Mouse (Mus musculus): ENCODE data around the gene Pclo. TPM values are rescaled to one million over a fixed set of nuclear protein-coding genes. Genes with fewer than 3 reads are reported as not detected.
"Not testable (repeated sequence)": the region's sequence is repeated elsewhere in the genome, so short reads cannot be mapped to it uniquely, and the experiment has no call there.

Gene Pclo
- polyA plus RNA-seq, 1 experiment from 2014 or later, result 0.25 TPM

DNA sequence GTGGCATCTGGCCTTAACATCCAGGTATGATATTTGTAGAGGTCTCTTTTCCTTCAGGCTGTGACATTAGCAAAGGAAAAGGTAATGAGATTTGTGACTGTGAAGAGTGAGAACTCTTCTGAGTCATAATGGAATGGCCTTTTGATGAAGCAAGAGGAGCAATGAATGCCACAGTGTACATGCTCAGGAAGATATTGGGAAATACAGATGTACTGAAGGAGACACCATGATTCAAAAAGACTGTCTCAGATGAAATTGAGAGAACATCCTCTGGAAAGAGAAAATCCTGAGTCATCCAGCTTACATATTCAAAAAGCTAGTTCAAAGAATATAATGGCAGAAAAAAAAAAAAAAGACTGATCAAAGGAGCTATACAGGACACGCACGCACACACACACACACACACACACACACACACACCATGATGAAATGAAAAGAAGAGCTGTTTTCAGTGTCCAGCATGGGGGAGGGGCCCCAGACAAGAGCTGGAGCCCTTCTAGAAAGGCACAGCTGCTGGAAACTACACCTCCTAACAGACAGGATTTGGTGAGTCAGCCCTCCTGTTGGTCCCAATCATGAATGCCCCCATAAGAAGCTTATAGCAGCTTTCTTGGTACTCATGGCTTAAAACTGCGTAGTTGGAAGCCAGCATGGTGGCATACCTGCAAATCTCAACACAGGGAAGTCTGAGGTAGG is 318.6 kb downstream of the Pclo start:
- no peaks in the 10 kb centered on the region for H3K4me1 ChIP-seq (replicated peaks; ENCODE audit: control insufficient read depth, insufficient read depth)
- DNase-seq (ENCODE audit: low spot score), result no peak

DNA sequence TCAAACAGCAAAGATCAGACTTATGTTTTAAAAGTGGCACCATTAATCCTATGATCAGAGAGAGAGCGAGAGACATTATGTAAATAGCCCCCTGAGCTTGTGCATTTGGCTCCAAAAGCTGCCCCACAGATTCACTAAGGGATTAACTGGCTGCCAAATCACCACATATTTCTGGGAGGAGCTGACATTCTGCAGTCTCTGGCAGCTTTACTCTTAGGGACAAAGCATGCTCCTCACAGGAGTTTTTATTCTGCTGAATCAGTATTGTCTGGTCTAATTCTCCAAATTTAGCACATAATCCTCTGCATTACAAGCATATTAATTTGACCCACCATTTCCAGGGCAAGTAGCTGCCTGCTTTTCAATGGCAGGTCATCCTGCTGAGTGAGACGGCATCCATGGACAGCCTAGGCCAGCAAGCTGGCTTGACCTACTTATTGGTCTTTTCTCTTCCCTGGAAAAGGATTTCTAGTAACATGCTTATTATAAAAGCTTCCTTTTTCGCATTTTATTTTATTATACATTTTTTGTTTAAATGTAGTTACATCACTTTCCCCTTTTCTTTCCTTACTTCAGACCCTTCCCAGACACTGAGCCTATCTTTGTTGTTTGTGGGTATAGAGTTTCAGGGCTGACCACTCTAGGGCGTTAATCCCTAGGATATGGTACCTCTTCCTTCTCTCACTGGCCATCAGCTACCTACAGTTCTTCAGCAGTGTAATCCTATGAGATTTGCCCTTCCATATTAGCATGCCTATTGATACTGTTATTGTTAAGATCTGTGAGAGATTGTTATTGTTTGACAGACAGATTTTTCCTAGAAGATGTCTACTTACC is 319.7 kb downstream of the Pclo start:
- ATAC-seq (ENCODE audit: low FRiP score, low TSS enrichment) (no peak), DNase-seq (ENCODE audit: low spot score) (no peak)
- Histone ChIP-seq H3K36me3 (ENCODE audit: control insufficient read depth, insufficient read depth, low read length) (no peaks in the 10 kb centered on the region), H3K9me3 (ENCODE audit: control insufficient read depth, low read length) (no peaks in the 10 kb centered on the region), H3K27me3 (ENCODE audit: control insufficient read depth, insufficient read depth, low read length) (no peaks in the 10 kb centered on the region), H3K4me1 (replicated peaks; ENCODE audit: control insufficient read depth, insufficient read depth) (no peaks in the 10 kb centered on the region), H3K4me2 (replicated peaks; ENCODE audit: low read depth) (no peak overlapping the region), H3K9ac (ENCODE audit: low read length) (no peak overlapping the region), H3K4me3 (ENCODE audit: low read depth, low read length) (no peak overlapping the region), H3K27ac (replicated peaks) (no peak overlapping the region)
- 42% methylated on average over 4 of the region's 4 CpGs for WGBS
- TF ChIP-seq CTCF (IDR thresholded peaks at IDR 0.05; ENCODE audit: low read depth) (no peak), EP300 (optimal IDR thresholded peaks at IDR 0.05) (no peak)

More for the DNA sequence above, 318.6 kb downstream of the Pclo start:
- H3K27ac ChIP-seq (replicated peaks), result no peak overlapping the region
- H3K4me3 ChIP-seq (ENCODE audit: low read depth, low read length), result no peak overlapping the region
- H3K4me2 ChIP-seq (replicated peaks; ENCODE audit: low read depth), result no peak overlapping the region
- TF ChIP-seq EP300 (optimal IDR thresholded peaks at IDR 0.05), result no peak
- no peak for TF ChIP-seq CTCF (IDR thresholded peaks at IDR 0.05; ENCODE audit: low read depth)
- H3K9ac ChIP-seq (ENCODE audit: low read length), result no peak overlapping the region
- WGBS, result 71% methylated on average over 3 of the region's 3 CpGs
- no peaks in the 10 kb centered on the region for H3K9me3 ChIP-seq (ENCODE audit: control insufficient read depth, low read length)
- ATAC-seq (ENCODE audit: low FRiP score, low TSS enrichment), result no peak
- no peaks in the 10 kb centered on the region for H3K36me3 ChIP-seq (ENCODE audit: control insufficient read depth, insufficient read depth, low read length)
- H3K27me3 ChIP-seq (ENCODE audit: control insufficient read depth, insufficient read depth, low read length), result no peaks in the 10 kb centered on the region

DNA sequence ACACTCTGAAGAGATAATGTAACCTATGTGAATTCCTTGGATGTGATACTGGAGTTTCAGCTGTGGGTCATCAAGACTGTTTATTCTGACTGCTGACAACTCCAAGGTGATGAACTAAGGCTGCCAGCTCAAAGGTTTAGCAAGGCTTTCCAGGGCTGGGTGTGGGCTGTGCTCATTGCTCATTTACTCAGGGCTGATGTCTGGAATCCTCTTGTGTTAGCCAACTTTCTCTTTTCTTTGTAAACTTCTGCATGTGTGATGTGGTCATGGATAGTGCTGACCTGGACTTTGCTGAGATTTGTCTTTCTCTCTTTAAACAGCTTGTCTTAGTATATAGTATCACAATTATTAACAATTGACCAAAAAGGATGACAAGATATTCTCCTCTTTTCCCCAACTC is 338.9 kb downstream of the Pclo start:
- TF ChIP-seq EP300 (optimal IDR thresholded peaks at IDR 0.05), result no peak
- TF ChIP-seq CTCF (IDR thresholded peaks at IDR 0.05; ENCODE audit: low read depth), result no peak
- H3K4me3 ChIP-seq (ENCODE audit: low read depth, low read length), result no peak overlapping the region

DNA sequence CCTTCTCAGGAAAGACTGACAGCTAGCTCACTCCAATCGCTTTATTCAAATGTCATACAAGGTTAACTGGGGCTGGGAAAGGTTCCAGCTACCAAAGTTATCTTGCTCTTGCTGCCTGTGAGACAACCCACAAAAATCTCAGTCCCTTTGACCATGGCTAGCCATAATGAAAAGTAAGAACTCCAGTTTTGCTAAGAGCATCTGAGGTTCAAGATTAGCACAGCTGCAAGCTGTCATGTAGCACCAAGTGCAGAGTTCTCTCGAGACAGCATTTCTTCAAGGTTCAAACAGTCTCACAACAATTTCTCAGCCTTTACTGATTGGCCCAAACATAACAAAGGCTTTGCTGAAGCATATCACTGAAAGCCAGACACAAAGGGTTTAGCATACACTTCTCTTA is 370.6 kb downstream of the Pclo start:
- not testable (repeated sequence) for ATAC-seq (ENCODE audit: low FRiP score, low TSS enrichment); H3K36me3 ChIP-seq (ENCODE audit: control insufficient read depth, insufficient read depth, low read length); H3K9me3 ChIP-seq (ENCODE audit: control insufficient read depth, low read length); DNase-seq (ENCODE audit: low spot score); H3K27ac ChIP-seq (replicated peaks); H3K4me2 ChIP-seq (replicated peaks; ENCODE audit: low read depth); H3K27me3 ChIP-seq (ENCODE audit: control insufficient read depth, insufficient read depth, low read length); H3K4me3 ChIP-seq (ENCODE audit: low read depth, low read length); H3K4me1 ChIP-seq (replicated peaks; ENCODE audit: control insufficient read depth, insufficient read depth); H3K9ac ChIP-seq (ENCODE audit: low read length)
- 33% methylated on average over 2 of the region's 2 CpGs for WGBS

More for the DNA sequence above, 338.9 kb downstream of the Pclo start:
- ATAC-seq (ENCODE audit: low FRiP score, low TSS enrichment), result no peak
- Histone ChIP-seq H3K4me2 (replicated peaks; ENCODE audit: low read depth) (no peak overlapping the region), H3K9me3 (ENCODE audit: control insufficient read depth, low read length) (no peaks in the 10 kb centered on the region), H3K4me1 (replicated peaks; ENCODE audit: control insufficient read depth, insufficient read depth) (no peaks in the 10 kb centered on the region), H3K36me3 (ENCODE audit: control insufficient read depth, insufficient read depth, low read length) (no peaks in the 10 kb centered on the region), H3K27ac (replicated peaks) (no peak overlapping the region), H3K27me3 (ENCODE audit: control insufficient read depth, insufficient read depth, low read length) (no peaks in the 10 kb centered on the region), H3K9ac (ENCODE audit: low read length) (no peak overlapping the region)
- DNase-seq (ENCODE audit: low spot score), result no peak

DNA sequence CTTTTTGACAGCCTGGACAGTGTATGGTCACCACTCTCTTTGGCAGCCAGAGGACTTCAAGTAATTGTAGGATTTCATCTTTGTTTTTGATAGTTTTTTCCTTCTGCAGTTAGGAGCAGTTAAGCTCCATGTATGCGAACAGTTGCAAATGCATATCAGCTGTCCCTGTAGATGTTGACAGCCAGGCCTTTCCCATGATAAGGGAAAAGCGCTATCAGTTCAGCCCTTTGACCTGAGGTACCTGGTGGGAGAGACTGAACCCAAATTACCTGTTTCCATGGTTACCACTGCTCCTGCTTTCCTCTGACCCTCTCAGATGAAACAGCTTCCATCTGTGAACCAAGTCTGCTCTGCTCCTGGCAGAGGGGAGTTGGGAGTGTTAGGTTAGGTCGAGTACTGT is 377.5 kb downstream of the Pclo start:
- ATAC-seq (ENCODE audit: low FRiP score, low TSS enrichment), result no peak

DNA sequence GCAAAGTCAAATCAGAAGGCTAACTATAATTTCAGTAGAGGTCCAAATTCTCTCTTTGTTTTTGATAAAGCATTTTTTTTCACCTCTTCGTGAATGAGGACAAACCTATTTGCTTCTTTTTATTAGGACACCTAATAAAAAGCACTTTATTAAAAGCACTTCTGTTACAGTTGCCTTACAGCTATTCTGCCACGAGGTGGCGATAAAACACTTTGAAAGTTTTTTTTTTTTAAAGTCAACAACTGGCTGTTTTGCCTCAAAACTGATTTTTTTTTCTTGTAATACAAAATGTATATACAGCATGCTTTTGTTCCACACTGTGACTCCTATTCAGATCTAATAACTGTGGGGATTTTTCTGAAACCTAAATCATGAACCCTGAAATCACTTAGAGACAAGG is 388.8 kb downstream of the Pclo start:
- H3K27me3 ChIP-seq (ENCODE audit: control insufficient read depth, insufficient read depth, low read length); H3K9ac ChIP-seq (ENCODE audit: low read length); H3K4me2 ChIP-seq (replicated peaks; ENCODE audit: low read depth); H3K4me1 ChIP-seq (replicated peaks; ENCODE audit: control insufficient read depth, insufficient read depth); H3K4me3 ChIP-seq (ENCODE audit: low read depth, low read length); H3K27ac ChIP-seq (replicated peaks); DNase-seq (ENCODE audit: low spot score); ATAC-seq (ENCODE audit: low FRiP score, low TSS enrichment); H3K9me3 ChIP-seq (ENCODE audit: control insufficient read depth, low read length); H3K36me3 ChIP-seq (ENCODE audit: control insufficient read depth, insufficient read depth, low read length): not testable (repeated sequence)
- 12% methylated on average over 3 of the region's 3 CpGs for WGBS

More for the DNA sequence above, 377.5 kb downstream of the Pclo start:
- Histone ChIP-seq H3K9ac (ENCODE audit: low read length) (no peak overlapping the region), H3K4me3 (ENCODE audit: low read depth, low read length) (no peak overlapping the region), H3K4me1 (replicated peaks; ENCODE audit: control insufficient read depth, insufficient read depth) (no peaks in the 10 kb centered on the region), H3K4me2 (replicated peaks; ENCODE audit: low read depth) (no peak overlapping the region), H3K36me3 (ENCODE audit: control insufficient read depth, insufficient read depth, low read length) (no peaks in the 10 kb centered on the region), H3K27me3 (ENCODE audit: control insufficient read depth, insufficient read depth, low read length) (no peaks in the 10 kb centered on the region), H3K27ac (replicated peaks) (no peak overlapping the region), H3K9me3 (ENCODE audit: control insufficient read depth, low read length) (no peaks in the 10 kb centered on the region)
- no peak for TF ChIP-seq EP300 (optimal IDR thresholded peaks at IDR 0.05)
- no peak for TF ChIP-seq CTCF (IDR thresholded peaks at IDR 0.05; ENCODE audit: low read depth)
- 44% methylated on average over 3 of the region's 3 CpGs for WGBS
- DNase-seq (ENCODE audit: low spot score), result no peak
